Mouse (Mus musculus): ENCODE results near the gene E130116L18Rik. TPM values are rescaled to one million over a fixed set of nuclear protein-coding genes. Genes with fewer than 3 reads are reported as not detected.
"Not testable (repeated sequence)": the region's sequence is repeated elsewhere in the genome, so short reads cannot be mapped to it uniquely, and the experiment has no call there.

The E130116L18Rik gene
- polyA plus RNA-seq, 1 experiment from 2014 or later = not detected

- ATAC-seq (no peak), DNase-seq (ENCODE audit: low spot score) (no peak)
- Histone ChIP-seq H3K9me3 (replicated peaks; ENCODE audit: control insufficient read depth, low read length) (no peaks in the 10 kb centered on the region), H3K4me3 (ENCODE audit: low read depth, low read length) (no peak overlapping the region), H3K36me3 (ENCODE audit: control insufficient read depth, insufficient read depth, low read length) (no peaks in the 10 kb centered on the region), H3K9ac (ENCODE audit: low read length) (no peak overlapping the region), H3K4me2 (ENCODE audit: low read length) (no peak overlapping the region), H3K4me1 (ENCODE audit: control insufficient read depth, insufficient read depth, low read length) (no peaks in the 10 kb centered on the region), H3K27ac (ENCODE audit: low read depth, low read length) (no peak overlapping the region), H3K27me3 (replicated peaks; ENCODE audit: control insufficient read depth, insufficient read depth, low read length) (no peaks in the 10 kb centered on the region)
- 80% methylated on average over 2 of the region's 2 CpGs for WGBS
These were observed 32.4 kb downstream of the E130116L18Rik start for GRCm38 (mm10) chr5:25190521-25190920.

- Histone ChIP-seq H3K4me2 (ENCODE audit: low read length) (no peak overlapping the region), H3K27ac (ENCODE audit: low read depth, low read length) (no peak overlapping the region), H3K4me1 (ENCODE audit: control insufficient read depth, insufficient read depth, low read length) (no peaks in the 10 kb centered on the region), H3K4me3 (ENCODE audit: low read depth, low read length) (no peak overlapping the region), H3K9me3 (replicated peaks; ENCODE audit: control insufficient read depth, low read length) (no peaks in the 10 kb centered on the region), H3K36me3 (ENCODE audit: control insufficient read depth, insufficient read depth, low read length) (no peaks in the 10 kb centered on the region), H3K27me3 (replicated peaks; ENCODE audit: control insufficient read depth, insufficient read depth, low read length) (no peaks in the 10 kb centered on the region), H3K9ac (ENCODE audit: low read length) (no peak overlapping the region)
- DNase-seq (ENCODE audit: low spot score) (no peak), ATAC-seq (no peak)
- 41% methylated on average over 1 of the region's 1 CpGs for WGBS
These were observed 34.2 kb downstream of the E130116L18Rik start for GRCm38 (mm10) chr5:25188802-25189201.

DNA sequence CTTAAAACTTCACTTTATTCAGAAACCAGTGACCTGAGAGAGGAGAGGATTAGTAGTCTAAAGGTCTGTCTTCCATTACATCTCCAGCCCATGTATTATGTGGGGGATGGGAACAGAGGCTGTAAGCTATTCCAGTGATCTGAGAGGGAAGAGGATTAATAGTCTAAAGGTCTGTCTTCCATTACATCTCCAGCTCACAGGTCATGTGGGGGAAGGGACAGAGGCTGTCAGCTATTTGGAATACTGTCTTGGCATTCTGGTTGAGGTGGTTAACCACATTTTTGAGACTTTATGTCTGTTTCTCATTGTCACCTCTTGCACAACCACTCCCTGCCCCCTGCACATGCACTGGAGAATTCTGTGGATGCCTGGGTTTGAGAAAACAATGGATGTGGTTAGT is 35.2 kb downstream of the E130116L18Rik start:
- Histone ChIP-seq H3K36me3 (ENCODE audit: control insufficient read depth, insufficient read depth, low read length) (no peaks in the 10 kb centered on the region), H3K9ac (ENCODE audit: low read length) (no peak overlapping the region), H3K4me1 (ENCODE audit: control insufficient read depth, insufficient read depth, low read length) (no peaks in the 10 kb centered on the region), H3K4me3 (ENCODE audit: low read depth, low read length) (no peak overlapping the region), H3K4me2 (ENCODE audit: low read length) (no peak overlapping the region), H3K27ac (ENCODE audit: low read depth, low read length) (no peak overlapping the region), H3K9me3 (replicated peaks; ENCODE audit: control insufficient read depth, low read length) (no peaks in the 10 kb centered on the region), H3K27me3 (replicated peaks; ENCODE audit: control insufficient read depth, insufficient read depth, low read length) (no peaks in the 10 kb centered on the region)
- ATAC-seq = no peak
- no peak for DNase-seq (ENCODE audit: low spot score)

- no peak overlapping the region for H3K27ac ChIP-seq (ENCODE audit: low read depth, low read length)
- no peaks in the 10 kb centered on the region for H3K36me3 ChIP-seq (ENCODE audit: control insufficient read depth, insufficient read depth, low read length)
- 50% methylated on average over 2 of the region's 2 CpGs for WGBS
- no peaks in the 10 kb centered on the region for H3K9me3 ChIP-seq (replicated peaks; ENCODE audit: control insufficient read depth, low read length)
- H3K9ac ChIP-seq (ENCODE audit: low read length) = no peak overlapping the region
- no peak overlapping the region for H3K4me3 ChIP-seq (ENCODE audit: low read depth, low read length)
- H3K4me1 ChIP-seq (ENCODE audit: control insufficient read depth, insufficient read depth, low read length) = no peaks in the 10 kb centered on the region
- DNase-seq (ENCODE audit: low spot score) (no peak), ATAC-seq (no peak)
- H3K4me2 ChIP-seq (ENCODE audit: low read length) = no peak overlapping the region
- no peaks in the 10 kb centered on the region for H3K27me3 ChIP-seq (replicated peaks; ENCODE audit: control insufficient read depth, insufficient read depth, low read length)
These were observed 38.4 kb downstream of the E130116L18Rik start for GRCm38 (mm10) chr5:25184594-25184993.

DNA sequence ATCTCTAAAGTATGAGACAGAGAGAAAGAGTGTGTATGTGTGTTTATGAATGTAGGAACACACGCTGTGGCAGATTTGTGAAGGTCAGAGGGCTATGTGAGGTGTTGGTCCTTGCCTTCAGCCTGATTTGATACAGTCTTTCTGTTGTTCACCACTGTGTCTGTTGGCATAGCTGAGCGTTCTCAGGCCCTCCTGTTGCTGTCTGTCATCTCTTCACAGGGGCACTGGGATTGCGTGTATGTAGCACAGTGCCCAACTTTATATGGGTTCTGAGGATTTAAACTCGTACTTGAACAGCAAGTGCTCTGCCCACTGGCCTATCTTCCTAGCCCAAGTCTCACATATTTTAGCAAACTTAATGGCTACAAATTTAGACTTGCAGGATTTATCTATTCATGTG is 39.4 kb downstream of the E130116L18Rik start:
- no peaks in the 10 kb centered on the region for H3K27me3 ChIP-seq (replicated peaks; ENCODE audit: control insufficient read depth, insufficient read depth, low read length)
- 89% methylated on average over 4 of the region's 4 CpGs for WGBS
- no peak overlapping the region for H3K27ac ChIP-seq (ENCODE audit: low read depth, low read length)
- H3K9ac ChIP-seq (ENCODE audit: low read length) = no peak overlapping the region
- H3K4me3 ChIP-seq (ENCODE audit: low read depth, low read length) = no peak overlapping the region
- ATAC-seq (no peak), DNase-seq (ENCODE audit: low spot score) (no peak)
- H3K9me3 ChIP-seq (replicated peaks; ENCODE audit: control insufficient read depth, low read length) = no peaks in the 10 kb centered on the region
- no peaks in the 10 kb centered on the region for H3K36me3 ChIP-seq (ENCODE audit: control insufficient read depth, insufficient read depth, low read length)
- no peak overlapping the region for H3K4me2 ChIP-seq (ENCODE audit: low read length)
- H3K4me1 ChIP-seq (ENCODE audit: control insufficient read depth, insufficient read depth, low read length) = no peaks in the 10 kb centered on the region

DNA sequence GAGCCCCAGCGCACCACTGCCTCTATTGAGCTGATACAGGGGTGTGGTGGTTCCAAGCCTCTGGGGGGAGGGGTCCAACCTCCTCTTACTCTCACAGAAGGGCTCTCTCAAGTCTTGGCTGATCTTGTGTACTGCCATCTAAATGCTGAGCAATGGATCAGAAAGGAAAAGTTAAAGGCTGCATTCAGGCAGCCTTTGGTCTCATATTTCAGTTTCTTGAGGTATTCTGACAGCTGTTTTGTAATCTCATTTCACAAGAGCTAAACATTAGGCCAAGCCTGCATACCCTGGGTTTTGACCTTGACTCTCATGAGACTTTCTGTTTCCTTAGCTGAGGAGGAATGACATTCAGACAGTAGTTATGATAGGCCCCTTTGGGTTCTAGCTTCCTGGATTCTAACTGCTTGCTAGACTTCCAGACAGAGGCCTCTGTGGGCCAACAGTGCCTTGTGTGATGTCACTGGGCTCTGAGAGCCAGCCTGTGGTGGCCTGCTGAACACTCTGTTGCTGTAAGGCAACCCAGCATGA is 41.9 kb downstream of the E130116L18Rik start, which contains the start of gene Galntl5:
Gene Galntl5 (plus strand): TSS at position 457 of the 528 bp plus-strand sequence.
- Histone ChIP-seq H3K4me1 (ENCODE audit: control insufficient read depth, insufficient read depth, low read length) (no peaks in the 10 kb centered on the region), H3K4me3 (ENCODE audit: low read depth, low read length) (no peak within 1 kb of the TSS), H3K9me3 (replicated peaks; ENCODE audit: control insufficient read depth, low read length) (no peaks in the 10 kb centered on the region), H3K36me3 (ENCODE audit: control insufficient read depth, insufficient read depth, low read length) (no peaks in the 10 kb centered on the region), H3K27me3 (replicated peaks; ENCODE audit: control insufficient read depth, insufficient read depth, low read length) (no peaks in the 10 kb centered on the region), H3K4me2 (ENCODE audit: low read length) (no peak within 1 kb of the TSS), H3K27ac (ENCODE audit: low read depth, low read length) (no peak within 1 kb of the TSS), H3K9ac (ENCODE audit: low read length) (no peak within 1 kb of the TSS)
- no peak for DNase-seq (ENCODE audit: low spot score)
- WGBS = 94% methylated on average over 1 of the region's 1 CpGs
- ATAC-seq = no peak

DNA sequence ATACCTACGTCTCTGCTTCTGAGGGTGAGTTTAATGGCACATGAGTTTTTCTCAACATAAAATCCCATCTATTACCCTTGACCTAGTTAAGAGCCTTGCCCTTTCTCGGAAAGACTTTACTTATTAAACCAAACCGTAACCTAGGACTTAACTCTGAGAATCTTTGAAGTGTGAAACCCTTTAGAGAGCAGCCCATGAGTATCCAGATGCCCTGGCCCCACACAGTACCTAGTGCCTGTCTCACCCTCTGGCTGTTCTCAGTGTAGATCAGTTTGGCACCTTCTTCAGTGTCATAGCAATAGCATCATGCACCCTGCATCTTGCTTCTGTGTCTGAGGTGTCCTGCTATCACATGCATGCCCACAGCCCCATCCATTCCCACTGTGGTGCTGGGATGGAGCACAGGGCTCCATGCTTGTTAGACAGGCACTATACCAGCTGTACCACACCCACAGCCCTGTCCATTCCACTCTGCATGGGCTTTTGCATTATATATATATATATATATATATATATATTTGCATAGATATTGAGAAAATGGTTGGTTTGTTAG is 42.9 kb downstream of the E130116L18Rik start:
- Histone ChIP-seq H3K27me3 (replicated peaks; ENCODE audit: control insufficient read depth, insufficient read depth, low read length) (no peaks in the 10 kb centered on the region), H3K27ac (ENCODE audit: low read depth, low read length) (no peak overlapping the region), H3K4me1 (ENCODE audit: control insufficient read depth, insufficient read depth, low read length) (no peaks in the 10 kb centered on the region), H3K9ac (ENCODE audit: low read length) (no peak overlapping the region), H3K4me2 (ENCODE audit: low read length) (no peak overlapping the region), H3K4me3 (ENCODE audit: low read depth, low read length) (no peak overlapping the region), H3K36me3 (ENCODE audit: control insufficient read depth, insufficient read depth, low read length) (no peaks in the 10 kb centered on the region), H3K9me3 (replicated peaks; ENCODE audit: control insufficient read depth, low read length) (no peaks in the 10 kb centered on the region)
- WGBS = 85% methylated on average over 3 of the region's 3 CpGs
- ATAC-seq (no peak), DNase-seq (ENCODE audit: low spot score) (no peak)

DNA sequence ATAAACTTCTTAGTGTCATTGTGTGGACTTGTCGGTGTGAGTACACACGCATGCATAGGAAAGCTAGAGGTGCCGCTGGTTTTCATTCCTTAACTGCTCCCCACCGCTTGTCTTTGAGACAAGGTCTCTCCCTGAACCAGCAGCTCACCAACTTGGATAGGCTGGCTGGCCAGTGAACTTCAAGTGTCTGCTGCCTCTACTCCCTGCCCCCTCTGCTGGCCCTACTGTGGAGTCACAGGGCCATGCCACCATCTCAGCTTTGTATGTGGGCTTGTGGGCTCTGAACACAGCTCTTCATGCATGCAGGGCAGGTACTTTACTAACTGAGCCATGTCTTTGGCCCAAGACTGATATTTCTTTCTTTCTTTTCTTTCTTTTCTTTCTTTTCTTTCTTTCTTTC is 43.7 kb downstream of the E130116L18Rik start:
- WGBS = 94% methylated on average over 4 of the region's 4 CpGs
- ATAC-seq = no peak
- no peaks in the 10 kb centered on the region for H3K4me1 ChIP-seq (ENCODE audit: control insufficient read depth, insufficient read depth, low read length)

GRCm38 (mm10) chr5:25178543-25178942 is 44.4 kb downstream of the E130116L18Rik start:
- not testable (repeated sequence) for H3K4me1 ChIP-seq (ENCODE audit: control insufficient read depth, insufficient read depth, low read length); H3K4me3 ChIP-seq (ENCODE audit: low read depth, low read length); H3K9ac ChIP-seq (ENCODE audit: low read length); H3K27ac ChIP-seq (ENCODE audit: low read depth, low read length); DNase-seq (ENCODE audit: low spot score); H3K36me3 ChIP-seq (ENCODE audit: control insufficient read depth, insufficient read depth, low read length); H3K27me3 ChIP-seq (replicated peaks; ENCODE audit: control insufficient read depth, insufficient read depth, low read length); H3K9me3 ChIP-seq (replicated peaks; ENCODE audit: control insufficient read depth, low read length); H3K4me2 ChIP-seq (ENCODE audit: low read length); ATAC-seq
- 87% methylated on average over 4 of the region's 4 CpGs for WGBS

More for the DNA sequence above, 43.7 kb downstream of the E130116L18Rik start:
- H3K36me3 ChIP-seq (ENCODE audit: control insufficient read depth, insufficient read depth, low read length) = no peaks in the 10 kb centered on the region
- no peak for DNase-seq (ENCODE audit: low spot score)
- no peak overlapping the region for H3K27ac ChIP-seq (ENCODE audit: low read depth, low read length)
- no peak overlapping the region for H3K9ac ChIP-seq (ENCODE audit: low read length)
- no peaks in the 10 kb centered on the region for H3K27me3 ChIP-seq (replicated peaks; ENCODE audit: control insufficient read depth, insufficient read depth, low read length)
- no peaks in the 10 kb centered on the region for H3K9me3 ChIP-seq (replicated peaks; ENCODE audit: control insufficient read depth, low read length)
- H3K4me3 ChIP-seq (ENCODE audit: low read depth, low read length) = no peak overlapping the region
- H3K4me2 ChIP-seq (ENCODE audit: low read length) = no peak overlapping the region
